In genomic region chr4:89697951-89698350, GRCm38 (mm10) we compare ENCODE assay signal across 31 mouse cellular contexts. TPM values are rescaled to one million over a fixed set of nuclear protein-coding genes. Genes with fewer than 3 reads are reported as not detected.
"Had no signal": no experiment of that assay in that cellular context is flagged by ENCODE, and none has a peak within 500 bp of the region (broad histone marks: within the 10 kb centered on the region; RNA-seq: fewer than 3 reads in every experiment).

No protein-coding gene starts in this region.

- DNase-seq: gastrocnemius, adult 2 months; gastrocnemius, postnatal 10 days; gastrocnemius, postnatal 25 days; heart, adult 18-20 months; heart, postnatal 14 days; heart, postnatal 36 days; kidney, adult 11 months; kidney, adult 2 months; kidney, adult 9 months; kidney, postnatal 14 days; kidney, postnatal 36 days; layer of hippocampus, adult 9-11 months; layer of hippocampus, postnatal 36 days; left cerebral cortex, postnatal 4 days had no signal

- H3K27ac ChIP-seq: gastrocnemius, adult 2 months; heart, embryonic 10.5 days; hindbrain, embryonic 14.5 days; kidney, embryonic 15.5 days; kidney, postnatal 0 days; limb, embryonic 13.5 days; limb, embryonic 15.5 days; liver, embryonic 12.5 days; liver, embryonic 14.5 days had no signal

- H3K4me2 ChIP-seq: heart, embryonic 12.5 days; hindbrain, embryonic 14.5 days; kidney, embryonic 15.5 days; limb, embryonic 13.5 days; limb, embryonic 15.5 days; liver, embryonic 12.5 days had no signal

- H3K36me3 ChIP-seq: heart, embryonic 10.5 days; heart, embryonic 12.5 days; kidney, embryonic 15.5 days; limb, embryonic 13.5 days; limb, embryonic 15.5 days; liver, embryonic 12.5 days had no signal

- H3K4me1 ChIP-seq: heart, embryonic 10.5 days; heart, embryonic 12.5 days; kidney, embryonic 15.5 days; limb, embryonic 13.5 days; limb, embryonic 15.5 days; liver, embryonic 12.5 days had no signal

- H3K9ac ChIP-seq: heart, embryonic 12.5 days; hindbrain, embryonic 14.5 days; kidney, embryonic 15.5 days; limb, embryonic 13.5 days; limb, embryonic 15.5 days; liver, embryonic 12.5 days; liver, embryonic 14.5 days had no signal

- ATAC-seq: hindbrain, embryonic 16.5 days; intestine, embryonic 16.5 days; liver, embryonic 12.5 days had no signal

- H3K4me3 ChIP-seq: gastrocnemius, adult 2 months; heart, embryonic 10.5 days; heart, embryonic 12.5 days; kidney, embryonic 15.5 days; limb, embryonic 13.5 days; limb, embryonic 15.5 days; liver, embryonic 12.5 days had no signal

- H3K27me3 ChIP-seq: heart, embryonic 12.5 days; kidney, embryonic 15.5 days; limb, embryonic 13.5 days; limb, embryonic 15.5 days; liver, embryonic 12.5 days had no signal

- H3K9me3 ChIP-seq: heart, embryonic 10.5 days; heart, embryonic 12.5 days; kidney, embryonic 15.5 days; limb, embryonic 13.5 days; limb, embryonic 15.5 days; liver, embryonic 12.5 days had no signal

RNA-seq across cellular contexts. Expression of gene Dmrta1, which starts 18.7 kb away (rescaled TPM):
- total RNA-seq: gastrocnemius, adult 2 months; gastrocnemius, postnatal 25 days; gastrocnemius, postnatal 4 days; granulocyte monocyte progenitor cell, adult 5-6 weeks; heart, adult 18-20 months; heart, adult 8-10 months; heart, postnatal 14 days; heart, postnatal 36 days; hematopoietic stem cell, adult 5-6 weeks had no signal
- polyA plus RNA-seq: large intestine, adult 2 months; liver, embryonic 12.5 days; liver, embryonic 14.5 days; liver, embryonic 16.5 days had no signal
